Comparison of ENCODE assay signal across 11 mouse cellular contexts in genomic region chr7:3304298-3304697, GRCm38 (mm10). TPM values are rescaled to one million over a fixed set of nuclear protein-coding genes. Genes with fewer than 3 reads are reported as not detected.
DNase-seq lines count a peak whose midpoint lies in the region; ATAC-seq and TF ChIP-seq lines count a peak whose summit lies in the region.
"Had no signal": no experiment of that assay in that cellular context is flagged by ENCODE, and none has a peak within 500 bp of the region (broad histone marks: within the 10 kb centered on the region; RNA-seq: fewer than 3 reads in every experiment).

No protein-coding gene starts in this region.

- H3K4me3 ChIP-seq in heart, embryonic 14.5 days (ENCODE audit: control insufficient read depth in 1 of 2, insufficient read depth in 1 of 2, low read depth in 1 of 2, low read length in 2 of 2): no peak overlapping the region
- H3K4me3 ChIP-seq in forebrain, postnatal 0 days (ENCODE audit: low read depth, low read length): peak overlapping the region; percentile 48
- peak overlapping the region; percentile 61 for H3K4me3 ChIP-seq in midbrain, embryonic 10.5 days
- H3K4me3 ChIP-seq in lung, adult 2 months (replicated peaks; ENCODE audit: extremely low read depth, low read depth, low read length): no peak overlapping the region

- no peak overlapping the region for H3K27ac ChIP-seq in heart, embryonic 14.5 days (replicated peaks in 1 of 2; ENCODE audit: control insufficient read depth in 1 of 2, insufficient read depth in 1 of 2, low read depth in 2 of 2, low read length in 2 of 2)
- H3K27ac ChIP-seq in forebrain, postnatal 0 days (ENCODE audit: low read depth, low read length): 0 out of 2 replicates have a peak overlapping the region, but pooled peaks have one; percentile 71
- 0 out of 2 replicates have a peak overlapping the region, but pooled peaks have one; percentile 33 for H3K27ac ChIP-seq in midbrain, embryonic 10.5 days (replicated peaks)
- H3K27ac ChIP-seq: liver, embryonic 13.5 days had no signal

- peaks cover 11% of the 10 kb centered on the region for H3K36me3 ChIP-seq in heart, embryonic 14.5 days (ENCODE audit: control insufficient read depth, insufficient read depth, low read length)
- 0 out of 2 replicates have a peak, but pooled peaks cover 4% of the 10 kb centered on the region for H3K36me3 ChIP-seq in forebrain, postnatal 0 days (ENCODE audit: insufficient read depth)
- H3K36me3 ChIP-seq in midbrain, embryonic 10.5 days: no peaks in the 10 kb centered on the region

- no peak for TF ChIP-seq CTCF in forebrain, postnatal 0 days (IDR thresholded peaks at IDR 0.05; ENCODE audit: low read depth)
- TF ChIP-seq CTCF in lung, adult 2 months (IDR thresholded peaks at IDR 0.05; ENCODE audit: insufficient read depth, low read length): no peak

- no peak for ATAC-seq in heart, embryonic 14.5 days (ENCODE audit: insufficient number of reproducible peaks, insufficient read depth, low FRiP score, low read depth)
- peak; percentile 25; the same call in 1 of the 2 replicates for ATAC-seq in forebrain, postnatal 0 days

- 3% methylated on average over 10 of the region's 10 CpGs for WGBS in heart, embryonic 14.5 days
- WGBS in forebrain, postnatal 0 days: 9% methylated on average over 10 of the region's 10 CpGs
- WGBS in midbrain, embryonic 10.5 days: 5% methylated on average over 10 of the region's 10 CpGs
- 19% methylated on average over 10 of the region's 10 CpGs for WGBS in lung, adult 2 months

- H3K4me1 ChIP-seq in heart, embryonic 14.5 days (ENCODE audit: control insufficient read depth in 2 of 2, insufficient read depth in 2 of 2, low read length in 2 of 2): peaks cover 7 to 18% of the 10 kb centered on the region in 2 experiments
- peaks cover 17% of the 10 kb centered on the region; the same call in 1 of the 2 replicates for H3K4me1 ChIP-seq in forebrain, postnatal 0 days (ENCODE audit: insufficient read depth)
- H3K4me1 ChIP-seq in midbrain, embryonic 10.5 days: peaks cover 43% of the 10 kb centered on the region
- peaks cover 23% of the 10 kb centered on the region for H3K4me1 ChIP-seq in lung, adult 2 months (ENCODE audit: control insufficient read depth, insufficient read depth, low read length)

- H3K9ac ChIP-seq in heart, embryonic 14.5 days (ENCODE audit: low read length): no peak overlapping the region
- peak overlapping the region; percentile 65 for H3K9ac ChIP-seq in forebrain, postnatal 0 days
- H3K9ac ChIP-seq: liver, embryonic 13.5 days had no signal

- DNase-seq in heart, postnatal 36 days: no peak
- DNase-seq in T-cell, adult 2 months (ENCODE audit: low spot score): peak; percentile 13
- DNase-seq in forebrain, postnatal 0 days: peak; percentile 38
- DNase-seq in midbrain, embryonic 10.5 days (ENCODE audit: low spot score): peak; percentile 44
- peak; percentile 81 to 83 for DNase-seq in spleen, postnatal 36 days (ENCODE audit: low spot score in 2 of 2)
- DNase-seq in adrenal gland, postnatal 14 days: no peak
- DNase-seq in lung, adult 2 months: no peak
- DNase-seq: liver, embryonic 13.5 days had no signal

- peaks cover 22% of the 10 kb centered on the region for H3K27me3 ChIP-seq in heart, embryonic 14.5 days (ENCODE audit: control insufficient read depth, insufficient read depth, low read length)
- peaks cover 6% of the 10 kb centered on the region; the same call in 1 of the 2 replicates for H3K27me3 ChIP-seq in forebrain, postnatal 0 days (ENCODE audit: insufficient read depth, low read length)
- H3K27me3 ChIP-seq in midbrain, embryonic 10.5 days (ENCODE audit: low read depth, poor library complexity, severe bottlenecking): peaks cover 69% of the 10 kb centered on the region

- no peaks in the 10 kb centered on the region for H3K9me3 ChIP-seq in heart, embryonic 14.5 days (ENCODE audit: control insufficient read depth, low read length)
- H3K9me3 ChIP-seq in forebrain, postnatal 0 days (ENCODE audit: low read length): no peaks in the 10 kb centered on the region
- H3K9me3 ChIP-seq in midbrain, embryonic 10.5 days (replicated peaks): no peaks in the 10 kb centered on the region; the same call in 1 of the 2 replicates
- H3K9me3 ChIP-seq: liver, embryonic 13.5 days had no signal

- 0 out of 2 replicates have a peak overlapping the region, but pooled peaks have one; percentile 83 for H3K4me2 ChIP-seq in heart, embryonic 14.5 days (ENCODE audit: low read length)
- H3K4me2 ChIP-seq in forebrain, postnatal 0 days (ENCODE audit: low read depth): peak overlapping the region; percentile 83

- intact Hi-C loops in heart, postnatal 36 days (cut with DNase I): loop anchor here (5.0 kb wide), 2 partner anchors 42 to 82 kb away; no protein-coding TSS in a partner anchor

- no peak for TF ChIP-seq POLR2A in lung, adult 2 months (IDR thresholded peaks at IDR 0.05; ENCODE audit: borderline replicate concordance, extremely low read depth, low read depth, low read length)

RNA-seq across cellular contexts. Expression of gene Prkcg, which starts 15.3 kb away (rescaled TPM):
- 0.28 and 0.59 TPM in 2 replicates for polyA plus RNA-seq in heart, embryonic 14.5 days (2014; fragmentation: Nextera tagmentation; extraction: Ambion mirVana)
- 1 to 10 TPM; 1.8 to 2.5 TPM for total RNA-seq in heart, postnatal 36 days (2021)
- total RNA-seq in forebrain, postnatal 0 days (2014; rRNA removed): 10.2 and 17.3 TPM in 2 replicates
- polyA plus RNA-seq in forebrain, postnatal 0 days (2015; fragmentation: Nextera tagmentation; extraction: Ambion mirVana): 12.1 and 15.1 TPM in 2 replicates
- 0.71 and 1.2 TPM in 2 replicates for polyA plus RNA-seq in midbrain, embryonic 10.5 days (2016; fragmentation: Nextera tagmentation; extraction: Ambion mirVana)
- total RNA-seq in adrenal gland, postnatal 14 days (2021): 2.1 and 2.3 TPM in 2 replicates
- 5.6 and 5.9 TPM in 2 replicates for polyA plus RNA-seq in lung, adult 2 months (2012; rRNA removed)
- total RNA-seq: MEL had no signal

RNA-seq across cellular contexts. Expression of gene Myadm, which starts 15.4 kb away (rescaled TPM):
- polyA plus RNA-seq in heart, embryonic 14.5 days (2014; fragmentation: Nextera tagmentation; extraction: Ambion mirVana): 220 and 248 TPM in 2 replicates
- 100 to 1,000 TPM; 160 to 162 TPM for total RNA-seq in heart, postnatal 36 days (2021)
- 16.2 and 22.3 TPM in 2 replicates for total RNA-seq in forebrain, postnatal 0 days (2014; rRNA removed)
- 14.0 and 22.3 TPM in 2 replicates for polyA plus RNA-seq in forebrain, postnatal 0 days (2015; fragmentation: Nextera tagmentation; extraction: Ambion mirVana)
- 29.6 and 35.1 TPM in 2 replicates for polyA plus RNA-seq in midbrain, embryonic 10.5 days (2016; fragmentation: Nextera tagmentation; extraction: Ambion mirVana)
- 94.6 and 99.3 TPM in 2 replicates for total RNA-seq in adrenal gland, postnatal 14 days (2021)
- polyA plus RNA-seq in lung, adult 2 months (2012; rRNA removed): 429 and 524 TPM in 2 replicates

RNA-seq across cellular contexts. Expression of gene Cacng7, which starts 28.5 kb away (rescaled TPM):
- 0.39 and 0.88 TPM in 2 replicates for polyA plus RNA-seq in heart, embryonic 14.5 days (2014; fragmentation: Nextera tagmentation; extraction: Ambion mirVana)
- total RNA-seq in heart, postnatal 36 days (2021): 1 to 10 TPM; 3.7 to 4.7 TPM
- 73.4 and 78.9 TPM in 2 replicates for total RNA-seq in forebrain, postnatal 0 days (2014; rRNA removed)
- 2.3 and 2.5 TPM in 2 replicates for polyA plus RNA-seq in forebrain, postnatal 0 days (2015; fragmentation: Nextera tagmentation; extraction: Ambion mirVana)
- 1.7 and 2.7 TPM in 2 replicates for polyA plus RNA-seq in midbrain, embryonic 10.5 days (2016; fragmentation: Nextera tagmentation; extraction: Ambion mirVana)
- 7.3 and 10.9 TPM in 2 replicates for total RNA-seq in adrenal gland, postnatal 14 days (2021)
- 3.3 and 7.4 TPM in 2 replicates for polyA plus RNA-seq in lung, adult 2 months (2012; rRNA removed)
- polyA plus RNA-seq: liver, embryonic 13.5 days had no signal

RNA-seq across cellular contexts. Expression of gene Nlrp12, which starts 54.8 kb away (rescaled TPM):
- 0.04 TPM in 1 of 2 replicates, not detected in the other for polyA plus RNA-seq in heart, embryonic 14.5 days (2014; fragmentation: Nextera tagmentation; extraction: Ambion mirVana)
- total RNA-seq in heart, postnatal 36 days (2021): not detected
- not detected in 2 replicates for total RNA-seq in forebrain, postnatal 0 days (2014; rRNA removed)
- polyA plus RNA-seq in forebrain, postnatal 0 days (2015; fragmentation: Nextera tagmentation; extraction: Ambion mirVana): 0.04 and 0.05 TPM in 2 replicates
- not detected in 2 replicates for polyA plus RNA-seq in midbrain, embryonic 10.5 days (2016; fragmentation: Nextera tagmentation; extraction: Ambion mirVana)
- 0.15 TPM in 1 of 2 replicates, not detected in the other for total RNA-seq in adrenal gland, postnatal 14 days (2021)
- 0.25 and 0.50 TPM in 2 replicates for polyA plus RNA-seq in lung, adult 2 months (2012; rRNA removed)
- total RNA-seq: MEL had no signal
- polyA plus RNA-seq: stomach, embryonic 14.5 days had no signal

Comparison
In these comparisons a context has a peak if more than half of its experiments do, and no peak if none do; other contexts are left out.
1. H3K27ac ChIP-seq: peak in forebrain, postnatal 0 days (single experiment) and midbrain, embryonic 10.5 days (single experiment); none in heart, embryonic 14.5 days (0 of 2).
2. H3K4me3 ChIP-seq: peak in forebrain, postnatal 0 days (single experiment) and midbrain, embryonic 10.5 days (single experiment); none in heart, embryonic 14.5 days (0 of 2) and lung, adult 2 months (single experiment).
3. DNase-seq: peak in T-cell, adult 2 months (single experiment), forebrain, postnatal 0 days (single experiment), midbrain, embryonic 10.5 days (single experiment) and spleen, postnatal 36 days (2 of 2); none in heart, postnatal 36 days (0 of 2), adrenal gland, postnatal 14 days (single experiment) and lung, adult 2 months (single experiment).